Mouse (Mus musculus): ENCODE measurements at regions not wholly inside any gene's neighbourhood (a gene's known extent, or its start where the extent isn't known, plus 50 kb on each side); places are given as distances from the start of the nearest gene placed in this dataset.
"Not testable (repeated sequence)": the region's sequence is repeated elsewhere in the genome, so short reads cannot be mapped to it uniquely, and the experiment has no call there.

DNA sequence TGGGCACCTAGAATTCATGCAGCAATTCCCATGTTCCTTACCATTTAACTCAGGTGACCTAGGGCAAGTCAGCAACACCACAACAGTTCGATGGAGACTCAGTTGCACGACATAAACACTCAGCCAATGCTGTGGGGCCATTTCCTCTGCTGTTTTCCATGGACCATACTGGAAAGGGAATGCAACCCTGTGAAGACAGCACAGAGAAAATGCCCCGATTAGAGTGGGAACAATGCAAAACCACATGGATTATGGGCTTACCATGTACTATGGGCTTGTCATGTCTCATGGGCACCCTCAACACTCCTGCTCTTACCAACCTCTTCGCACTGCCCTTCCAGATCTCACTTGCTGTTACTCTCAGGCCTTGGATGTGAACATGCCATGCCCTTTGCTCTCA, 207.6 kb downstream of the Snurf start:
- not testable (repeated sequence) for DNase-seq (ENCODE audit: low spot score)

DNA sequence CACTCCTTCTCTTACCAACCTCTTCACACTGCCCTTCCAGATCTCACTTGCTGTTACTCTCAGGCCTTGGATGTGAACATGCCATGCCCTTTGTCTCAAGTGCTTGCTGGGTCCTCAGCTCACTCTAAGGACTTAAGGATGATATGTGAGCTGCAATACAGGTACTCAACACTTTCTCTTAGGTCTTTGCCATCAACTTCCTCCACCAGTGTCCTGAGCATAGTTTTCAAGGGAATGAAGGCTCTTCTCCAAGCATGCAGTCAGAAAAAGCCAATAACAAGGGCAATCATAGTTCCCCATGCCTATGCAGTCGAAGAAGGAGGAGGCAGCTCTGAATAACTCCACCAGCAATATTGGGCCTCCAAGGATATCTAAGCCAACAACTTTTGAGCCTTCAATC, 235.1 kb downstream of the Snurf start:
- peak; percentile 13 for DNase-seq (ENCODE audit: low spot score)

DNA sequence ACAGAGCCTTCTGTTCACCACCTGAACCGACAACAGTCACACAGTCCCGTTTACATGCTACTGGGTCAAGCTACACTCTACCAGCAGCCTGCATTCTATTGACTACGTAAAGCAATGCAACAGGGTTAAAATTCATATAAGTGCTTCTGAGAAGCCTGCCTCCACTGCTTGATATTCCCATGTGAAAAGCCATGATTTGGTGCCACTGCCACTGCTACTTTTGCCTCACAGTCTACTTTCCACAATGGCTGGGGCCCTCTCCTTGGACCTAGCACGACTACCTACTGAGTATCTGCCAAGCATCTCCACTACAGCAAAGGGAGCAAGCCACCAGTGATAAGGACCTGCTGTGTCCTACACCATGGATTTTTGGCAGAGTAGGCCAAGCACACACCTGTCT, 236.2 kb downstream of the Snurf start:
- DNase-seq (ENCODE audit: low spot score) = peak; percentile 13

DNA sequence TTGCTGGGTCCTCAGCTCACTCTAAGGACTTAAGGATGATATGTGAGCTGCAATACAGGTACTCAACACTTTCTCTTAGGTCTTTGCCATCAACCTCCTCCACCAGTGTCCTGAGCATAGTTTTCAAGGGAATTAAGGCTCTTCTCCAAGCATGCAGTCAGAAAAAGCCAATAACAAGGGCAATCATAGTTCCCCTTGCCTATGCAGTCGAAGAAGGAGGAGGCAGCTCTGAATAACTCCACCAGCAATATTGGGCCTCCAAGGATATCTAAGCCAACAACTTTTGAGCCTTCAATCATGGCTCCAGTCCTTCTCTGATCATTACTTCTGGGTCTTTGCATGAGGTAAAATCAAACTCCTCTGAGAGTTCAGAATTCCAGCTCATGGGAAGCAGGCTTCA, 237.5 kb downstream of the Snurf start:
- peak; percentile 12 for DNase-seq (ENCODE audit: low spot score)

Measured in heart, adult 8-10 months (tissue).